Mouse (Mus musculus): Measurements from ENCODE around the gene Card11. TPM values are rescaled to one million over a fixed set of nuclear protein-coding genes. Genes with fewer than 3 reads are reported as not detected.

Gene Card11
- polyA plus RNA-seq, 1 experiment from 2014 or later, result 0.41 TPM

DNA sequence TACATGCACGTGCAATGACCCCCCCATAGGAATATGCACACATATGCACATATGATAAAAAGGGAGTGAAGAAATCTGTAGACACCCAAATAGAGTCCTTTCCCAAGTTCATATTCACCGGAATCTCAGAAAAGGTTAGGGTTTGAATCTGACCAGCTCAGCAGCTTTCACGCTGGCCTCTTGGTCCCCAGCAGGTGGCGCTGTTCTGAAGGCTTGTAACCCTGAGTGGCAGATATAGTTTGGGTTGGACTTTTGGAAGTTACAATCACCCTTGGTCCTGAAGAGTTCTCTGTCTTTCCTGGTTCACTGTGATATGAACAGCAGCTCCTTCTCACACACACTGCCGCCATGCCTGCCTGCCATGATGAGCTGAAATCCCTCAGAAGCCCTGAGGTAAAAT is 24.1 kb upstream of the Card11 start:
- H3K27me3 ChIP-seq, result no peaks in the 10 kb centered on the region
- peaks cover 8% of the 10 kb centered on the region for H3K9me3 ChIP-seq
- H3K9ac ChIP-seq, result no peak overlapping the region
- no peak overlapping the region for H3K4me3 ChIP-seq
- ATAC-seq (ENCODE audit: insufficient number of reproducible peaks, insufficient read depth, low FRiP score, low TSS enrichment), result no peak
- H3K27ac ChIP-seq, result no peak overlapping the region
- no peaks in the 10 kb centered on the region for H3K4me1 ChIP-seq
- no peak overlapping the region for H3K4me2 ChIP-seq (replicated peaks)
- no peaks in the 10 kb centered on the region for H3K36me3 ChIP-seq
- WGBS, result 62% methylated on average over 5 of the region's 5 CpGs

GRCm38 (mm10) chr5:141017927-141018700 is 17.7 kb upstream of the Card11 start:
- Histone ChIP-seq H3K9ac (no peak overlapping the region), H3K4me1 (no peaks in the 10 kb centered on the region), H3K27ac (no peak overlapping the region), H3K4me2 (replicated peaks) (no peak overlapping the region), H3K4me3 (no peak overlapping the region), H3K27me3 (no peaks in the 10 kb centered on the region), H3K36me3 (no peaks in the 10 kb centered on the region), H3K9me3 (peaks cover 8% of the 10 kb centered on the region)
- 83% methylated on average over 2 of the region's 2 CpGs for WGBS
- no peak for ATAC-seq (ENCODE audit: insufficient number of reproducible peaks, insufficient read depth, low FRiP score, low TSS enrichment)

DNA sequence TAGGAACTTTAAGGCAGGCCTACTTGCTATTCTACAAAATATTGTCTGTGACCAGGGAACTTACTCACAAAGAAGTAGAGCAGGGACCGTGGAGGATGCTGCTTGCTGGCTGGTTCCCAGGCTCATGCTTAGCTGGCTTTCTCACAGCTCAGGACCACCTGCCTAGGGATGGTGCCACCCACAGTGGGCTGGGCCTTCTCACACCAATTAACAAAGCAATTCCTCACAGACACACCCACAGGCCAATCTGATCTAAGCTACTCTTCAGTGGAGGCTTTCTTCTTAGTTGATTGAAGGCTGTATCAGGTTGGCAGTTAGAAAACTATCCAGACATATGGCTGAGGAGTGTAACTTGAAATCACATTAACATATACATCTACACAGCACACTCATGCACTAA is 15.7 kb upstream of the Card11 start:
- no peak for ATAC-seq (ENCODE audit: insufficient number of reproducible peaks, insufficient read depth, low FRiP score, low TSS enrichment)
- Histone ChIP-seq H3K36me3 (no peaks in the 10 kb centered on the region), H3K27ac (no peak overlapping the region), H3K9me3 (no peaks in the 10 kb centered on the region), H3K4me2 (replicated peaks) (no peak overlapping the region), H3K9ac (no peak overlapping the region), H3K4me3 (no peak overlapping the region), H3K4me1 (no peaks in the 10 kb centered on the region), H3K27me3 (no peaks in the 10 kb centered on the region)
- 73% methylated on average over 1 of the region's 1 CpGs for WGBS

GRCm38 (mm10) chr5:141014216-141014615 is 13.8 kb upstream of the Card11 start:
- Histone ChIP-seq H3K27ac (no peak overlapping the region), H3K9ac (no peak overlapping the region), H3K9me3 (no peaks in the 10 kb centered on the region), H3K36me3 (no peaks in the 10 kb centered on the region), H3K4me1 (no peaks in the 10 kb centered on the region), H3K4me2 (replicated peaks) (no peak overlapping the region), H3K27me3 (no peaks in the 10 kb centered on the region), H3K4me3 (no peak overlapping the region)
- WGBS, result 88% methylated on average over 6 of the region's 6 CpGs
- ATAC-seq (ENCODE audit: insufficient number of reproducible peaks, insufficient read depth, low FRiP score, low TSS enrichment), result no peak

DNA sequence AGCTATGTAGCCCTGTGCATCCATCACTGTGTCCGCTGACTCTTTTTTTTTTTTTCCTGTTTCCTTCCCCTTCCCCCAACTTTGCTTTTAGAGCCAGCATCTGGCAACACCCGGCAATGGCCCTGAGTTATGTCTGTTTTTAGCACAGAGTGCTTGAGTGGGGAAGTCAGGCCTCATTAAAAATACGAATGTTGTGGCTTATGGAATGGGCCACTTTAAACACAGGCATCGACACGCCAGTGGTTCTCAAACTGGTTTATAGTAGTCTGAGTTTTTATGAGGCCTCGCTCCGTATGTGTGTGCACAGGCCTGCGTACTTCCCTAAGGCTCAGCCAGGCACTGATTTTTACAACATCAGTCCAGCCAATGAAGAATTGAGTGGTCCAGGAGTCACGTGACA is 13.1 kb upstream of the Card11 start:
- Histone ChIP-seq H3K4me3 (no peak overlapping the region), H3K27ac (no peak overlapping the region), H3K4me1 (no peaks in the 10 kb centered on the region), H3K9me3 (no peaks in the 10 kb centered on the region), H3K9ac (no peak overlapping the region), H3K36me3 (no peaks in the 10 kb centered on the region), H3K4me2 (replicated peaks) (no peak overlapping the region; the same call in 1 of the 2 replicates), H3K27me3 (no peaks in the 10 kb centered on the region)
- WGBS, result 78% methylated on average over 9 of the region's 9 CpGs
- ATAC-seq (ENCODE audit: insufficient number of reproducible peaks, insufficient read depth, low FRiP score, low TSS enrichment), result no peak

DNA sequence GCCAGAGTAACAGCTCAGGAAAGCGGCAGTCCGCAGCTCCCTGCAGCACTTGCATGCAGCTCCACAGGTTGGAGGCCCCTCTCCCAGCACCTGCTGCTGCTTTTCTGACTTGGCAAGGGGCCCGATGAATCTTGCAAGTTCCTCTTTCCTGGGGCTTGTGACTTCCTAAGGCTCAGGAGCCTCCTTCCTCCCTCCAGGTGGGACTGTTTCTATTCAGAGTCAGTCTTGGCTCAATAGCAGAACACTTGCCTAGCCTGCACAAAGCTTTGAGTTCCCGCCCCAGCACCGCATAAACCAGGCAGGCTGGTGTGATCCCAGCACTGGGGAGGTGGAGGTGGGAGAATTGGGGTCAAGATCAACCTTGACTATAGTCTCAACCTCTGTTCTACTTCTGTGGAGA is 5.1 kb upstream of the Card11 start:
- Histone ChIP-seq H3K27ac (no peak overlapping the region), H3K4me1 (no peaks in the 10 kb centered on the region), H3K9me3 (no peaks in the 10 kb centered on the region), H3K4me3 (no peak overlapping the region), H3K36me3 (no peaks in the 10 kb centered on the region), H3K4me2 (replicated peaks) (no peak overlapping the region), H3K27me3 (no peaks in the 10 kb centered on the region), H3K9ac (no peak overlapping the region)
- WGBS, result 70% methylated on average over 5 of the region's 5 CpGs
- ATAC-seq (ENCODE audit: insufficient number of reproducible peaks, insufficient read depth, low FRiP score, low TSS enrichment), result no peak

DNA sequence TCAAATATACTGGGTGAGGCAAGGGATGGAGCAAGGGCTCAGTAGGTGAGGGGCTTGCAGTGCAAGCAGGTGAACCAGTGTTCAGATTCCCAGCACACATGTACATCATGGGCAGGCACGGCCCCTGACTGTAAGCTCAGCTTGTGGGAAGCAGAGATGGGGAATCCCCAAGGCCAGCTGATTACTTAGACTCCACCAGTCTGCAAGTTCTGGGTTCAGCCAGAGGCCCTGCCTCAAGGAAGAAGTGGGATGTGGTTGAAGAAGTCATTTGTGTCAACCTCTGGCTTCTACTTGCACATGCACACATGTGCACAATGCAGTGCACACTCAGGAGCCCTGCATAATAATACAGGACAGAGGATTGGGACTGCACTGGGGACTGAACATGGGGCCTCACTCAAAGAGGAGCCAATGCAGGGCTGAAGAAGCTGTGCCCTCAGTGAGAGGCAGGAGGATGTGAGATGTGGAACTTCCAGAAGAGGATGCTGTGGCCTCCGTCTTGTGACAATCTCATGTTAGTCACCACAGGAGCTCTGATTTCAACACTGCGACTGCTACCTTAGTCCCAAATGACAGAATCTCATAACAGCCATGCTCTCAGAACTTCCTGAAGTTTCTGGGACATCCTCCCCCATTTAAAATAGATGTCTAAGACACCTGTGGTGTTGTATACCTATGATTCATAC is 3.8 kb upstream of the Card11 start:
- H3K4me3 ChIP-seq, result no peak overlapping the region
- H3K4me2 ChIP-seq (replicated peaks), result no peak overlapping the region
- 78% methylated on average over 3 of the region's 3 CpGs for WGBS
- no peaks in the 10 kb centered on the region for H3K4me1 ChIP-seq
- no peak overlapping the region for H3K9ac ChIP-seq
- H3K27me3 ChIP-seq, result no peaks in the 10 kb centered on the region
- H3K9me3 ChIP-seq, result no peaks in the 10 kb centered on the region
- no peak overlapping the region for H3K27ac ChIP-seq
- no peak for ATAC-seq (ENCODE audit: insufficient number of reproducible peaks, insufficient read depth, low FRiP score, low TSS enrichment)
- no peaks in the 10 kb centered on the region for H3K36me3 ChIP-seq

GRCm38 (mm10) chr5:140999178-140999672 is 1.2 kb downstream of the Card11 start:
- H3K9me3 ChIP-seq, result no peaks in the 10 kb centered on the region
- no peaks in the 10 kb centered on the region for H3K4me1 ChIP-seq
- no peaks in the 10 kb centered on the region for H3K36me3 ChIP-seq
- no peak overlapping the region for H3K4me2 ChIP-seq (replicated peaks)
- H3K27ac ChIP-seq, result no peak overlapping the region
- 83% methylated on average over 7 of the region's 7 CpGs for WGBS
- no peak overlapping the region for H3K9ac ChIP-seq
- H3K4me3 ChIP-seq, result no peak overlapping the region
- H3K27me3 ChIP-seq, result no peaks in the 10 kb centered on the region
- no peak for ATAC-seq (ENCODE audit: insufficient number of reproducible peaks, insufficient read depth, low FRiP score, low TSS enrichment)

DNA sequence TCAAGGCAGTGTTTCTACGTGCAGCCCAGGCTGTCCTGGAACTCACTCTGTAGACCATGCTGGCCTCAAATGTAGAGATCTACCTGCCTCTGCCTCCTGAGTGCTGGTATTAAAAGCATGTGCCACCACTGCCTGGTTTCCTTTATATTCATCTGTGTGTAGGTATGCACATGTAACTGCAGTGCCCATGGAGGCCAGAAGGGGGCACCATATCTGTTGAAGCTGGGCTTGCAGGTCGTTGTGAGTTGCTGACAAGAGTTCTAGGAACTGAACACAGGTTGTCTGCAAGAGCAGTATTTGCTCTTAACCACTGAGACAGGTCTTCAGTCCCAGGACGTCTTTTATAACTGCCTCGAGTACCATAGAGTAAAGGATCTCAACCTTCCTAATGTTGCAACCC is 2.6 kb downstream of the Card11 start:
- H3K9ac ChIP-seq, result no peak overlapping the region
- H3K27ac ChIP-seq, result no peak overlapping the region
- ATAC-seq (ENCODE audit: insufficient number of reproducible peaks, insufficient read depth, low FRiP score, low TSS enrichment), result no peak
- no peak overlapping the region for H3K4me3 ChIP-seq
- no peak overlapping the region for H3K4me2 ChIP-seq (replicated peaks)
- no peaks in the 10 kb centered on the region for H3K4me1 ChIP-seq
- no peaks in the 10 kb centered on the region for H3K36me3 ChIP-seq
- H3K27me3 ChIP-seq, result no peaks in the 10 kb centered on the region
- no peaks in the 10 kb centered on the region for H3K9me3 ChIP-seq
- 72% methylated on average over 4 of the region's 4 CpGs for WGBS

GRCm38 (mm10) chr5:140992093-140993070 is 8.0 kb downstream of the Card11 start:
- Histone ChIP-seq H3K4me2 (replicated peaks) (no peak overlapping the region), H3K36me3 (no peaks in the 10 kb centered on the region), H3K4me1 (0 out of 2 replicates have a peak, but pooled peaks cover 2% of the 10 kb centered on the region), H3K4me3 (no peak overlapping the region), H3K27me3 (no peaks in the 10 kb centered on the region), H3K9ac (no peak overlapping the region), H3K27ac (no peak overlapping the region), H3K9me3 (no peaks in the 10 kb centered on the region)
- no peak for ATAC-seq (ENCODE audit: insufficient number of reproducible peaks, insufficient read depth, low FRiP score, low TSS enrichment)
- WGBS, result 59% methylated on average over 11 of the region's 11 CpGs

- 0 out of 2 replicates have a peak, but pooled peaks cover 2% of the 10 kb centered on the region for H3K4me1 ChIP-seq
- ATAC-seq (ENCODE audit: insufficient number of reproducible peaks, insufficient read depth, low FRiP score, low TSS enrichment), result no peak
- no peaks in the 10 kb centered on the region for H3K36me3 ChIP-seq
- H3K9ac ChIP-seq, result no peak overlapping the region
- no peak overlapping the region for H3K27ac ChIP-seq
- H3K4me2 ChIP-seq (replicated peaks), result no peak overlapping the region
- no peaks in the 10 kb centered on the region for H3K9me3 ChIP-seq
- WGBS, result 90% methylated on average over 9 of the region's 9 CpGs
- H3K27me3 ChIP-seq, result no peaks in the 10 kb centered on the region
- no peak overlapping the region for H3K4me3 ChIP-seq
These were observed 14.9 kb downstream of the Card11 start for GRCm38 (mm10) chr5:140985311-140986050.
